Mouse (Mus musculus) kidney, adult 2 months (tissue): ENCODE results near the gene Pitpnm3. TPM values are rescaled to one million over a fixed set of nuclear protein-coding genes. Genes with fewer than 3 reads are reported as not detected.

Experiments used
- DNase-seq: peaks from one replicate; pipeline ENCODE4 v3.0.0; 2021
- H3K27ac ChIP-seq: fragments of 200-500 bp; 2 replicates; pipeline ENCODE4 v1.5.1; 2012; ENCODE audit warnings: low read depth, low read length, control low read depth, inconsistent platforms; ENCODE audit not compliant: insufficient read depth
- H3K27me3 ChIP-seq: fragments of 200-500 bp; replicated peaks from 2 replicates; pipeline ENCODE4 v1.6.1; 2012; ENCODE audit warnings: mild to moderate bottlenecking, moderate library complexity, low read length, inconsistent platforms; ENCODE audit not compliant: control insufficient read depth, insufficient read depth
- H3K36me3 ChIP-seq: fragments of 200-500 bp; 2 replicates; pipeline ENCODE4 v1.6.1; 2012; ENCODE audit warnings: mild to moderate bottlenecking, moderate library complexity, low read length, inconsistent platforms; ENCODE audit not compliant: control insufficient read depth, insufficient read depth
- H3K4me1 ChIP-seq: fragments of 200-500 bp; 2 replicates; pipeline ENCODE4 v1.6.1; 2011; ENCODE audit warnings: low read length; ENCODE audit not compliant: control insufficient read depth, insufficient read depth
- H3K4me3 ChIP-seq: fragments of 200-500 bp; 2 replicates; pipeline ENCODE4 v1.5.1; 2011; ENCODE audit warnings: mild to moderate bottlenecking, low read depth, low read length, control low read depth; ENCODE audit not compliant: insufficient read depth
- CTCF ChIP-seq: fragments of 200-500 bp; conservative IDR thresholded peaks from 2 replicates; pipeline ENCODE4 v1.5.1; 2011; ENCODE audit warnings: low read depth, mild to moderate bottlenecking, control low read depth, low read length, moderate library complexity, mixed read lengths; ENCODE audit not compliant: insufficient read depth, insufficient read length
- POLR2A ChIP-seq: fragments of 200-500 bp; IDR thresholded peaks from one replicate; pipeline ENCODE4 v1.6.1; 2011; ENCODE audit warnings: low read depth, low read length, control low read depth
- WGBS: fragments of 180-500 bp; shearing (Covaris S2); methylation state at CpG from one replicate; pipeline ENCODE4 v1.1.7; 2018; 5-methylcytosine and 5-hydroxymethylcytosine counted together
- polyA plus RNA-seq: library from polyadenylated mRNA; depleted of rRNA; stranded (reverse); fragments of >200 nt; gene quantifications from 2 replicates; pipeline ENCODE4 v1.2.3, GENCODE M21; 2012

Gene Pitpnm3
- polyA plus RNA-seq, 1 experiment = 4.7 TPM

- H3K27ac ChIP-seq = peak overlapping the region; percentile 18; the same call in 1 of the 2 replicates
Observed at GRCm38 (mm10) chr11:72130021-72130420, 5.6 kb downstream of the Pitpnm3 start.

GRCm38 (mm10) chr11:72129032-72129894 lies 6.3 kb downstream of the Pitpnm3 start:
- DNase-seq = no peak
- peaks cover under 1% of the 10 kb centered on the region; the same call in 1 of the 2 replicates for H3K4me1 ChIP-seq
- H3K27me3 ChIP-seq = no peaks in the 10 kb centered on the region
- H3K27ac ChIP-seq = peak overlapping the region; percentile 18; the same call in 1 of the 2 replicates
- H3K36me3 ChIP-seq = no peaks in the 10 kb centered on the region
- no peak overlapping the region for H3K4me3 ChIP-seq
- WGBS = 60% methylated on average over 8 of the region's 8 CpGs
- TF ChIP-seq POLR2A = no peak
- no peak for TF ChIP-seq CTCF

More at GRCm38 (mm10) chr11:72130021-72130420, 5.6 kb downstream of the Pitpnm3 start:
- no peak for TF ChIP-seq CTCF
- no peak for TF ChIP-seq POLR2A
- DNase-seq = peak; percentile 31
- no peak overlapping the region for H3K4me3 ChIP-seq
- no peaks in the 10 kb centered on the region for H3K36me3 ChIP-seq
- WGBS = 15% methylated on average over 11 of the region's 11 CpGs
- H3K4me1 ChIP-seq = peaks cover 3% of the 10 kb centered on the region; the same call in 1 of the 2 replicates
- no peaks in the 10 kb centered on the region for H3K27me3 ChIP-seq

DNA sequence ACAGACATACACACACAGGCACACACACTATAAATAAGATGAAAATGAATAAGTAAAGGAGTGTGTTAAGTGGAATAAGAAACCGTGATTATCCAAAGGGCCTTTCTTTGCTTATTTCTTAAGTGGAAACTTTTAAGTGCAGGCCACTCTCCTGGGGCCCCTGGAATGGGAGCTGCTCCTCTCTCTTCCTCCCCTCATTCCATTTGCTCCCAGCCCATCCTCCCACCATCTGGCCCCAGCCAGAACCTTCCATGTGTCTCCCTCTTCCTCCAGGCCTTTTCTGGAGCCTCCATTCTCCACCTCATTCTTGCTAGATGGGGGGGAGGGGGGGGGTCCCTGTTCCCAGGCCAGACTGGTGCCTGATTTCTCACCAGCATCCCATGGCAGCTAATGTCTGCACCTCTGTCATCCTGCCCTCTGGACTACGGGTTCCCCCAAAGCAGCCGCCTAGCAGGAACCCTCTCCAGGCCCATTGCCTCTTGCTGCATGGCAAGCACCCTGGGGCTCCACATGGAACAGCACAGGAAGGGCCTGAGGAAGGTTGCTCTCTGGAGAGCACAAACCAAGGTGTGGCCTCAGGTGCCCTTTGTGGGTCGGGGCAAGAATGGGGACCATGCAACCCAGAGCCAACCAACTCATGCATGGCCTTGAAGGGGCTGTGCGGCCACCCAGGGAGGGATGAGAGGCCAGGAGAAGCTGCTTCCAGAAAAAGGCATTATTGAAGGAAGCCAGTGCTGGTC lies 8.0 kb downstream of the Pitpnm3 start:
- Histone ChIP-seq H3K27me3 (no peaks in the 10 kb centered on the region), H3K4me1 (no peaks in the 10 kb centered on the region), H3K27ac (no peak overlapping the region), H3K36me3 (no peaks in the 10 kb centered on the region), H3K4me3 (no peak overlapping the region)
- 68% methylated on average over 5 of the region's 5 CpGs for WGBS
- TF ChIP-seq POLR2A = no peak
- no peak for TF ChIP-seq CTCF
- DNase-seq = no peak

DNA sequence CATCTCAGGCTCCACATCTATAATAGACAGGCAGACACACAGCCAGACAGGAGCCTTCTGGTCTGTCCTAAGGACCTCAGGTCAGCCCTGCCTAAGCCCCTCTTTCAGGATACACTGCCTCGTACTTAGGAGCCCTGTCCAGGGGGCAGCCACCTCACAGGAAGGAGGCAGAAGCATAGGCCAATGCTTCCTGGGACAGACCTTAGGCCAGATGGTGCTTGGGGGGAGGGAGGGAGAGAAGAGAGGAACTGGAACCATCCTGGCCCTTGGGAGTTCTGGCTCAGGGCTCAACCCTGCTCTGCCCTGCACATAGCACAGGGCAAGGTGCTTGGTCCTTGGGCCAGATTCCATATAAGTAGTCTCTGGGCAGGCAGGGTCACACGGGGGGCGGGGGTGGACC lies 9.8 kb downstream of the Pitpnm3 start:
- Histone ChIP-seq H3K4me3 (no peak overlapping the region), H3K27me3 (no peaks in the 10 kb centered on the region), H3K4me1 (no peaks in the 10 kb centered on the region), H3K27ac (no peak overlapping the region), H3K36me3 (no peaks in the 10 kb centered on the region)
- TF ChIP-seq POLR2A (no peak), CTCF (no peak)
- no peak for DNase-seq
- 73% methylated on average over 3 of the region's 3 CpGs for WGBS

DNA sequence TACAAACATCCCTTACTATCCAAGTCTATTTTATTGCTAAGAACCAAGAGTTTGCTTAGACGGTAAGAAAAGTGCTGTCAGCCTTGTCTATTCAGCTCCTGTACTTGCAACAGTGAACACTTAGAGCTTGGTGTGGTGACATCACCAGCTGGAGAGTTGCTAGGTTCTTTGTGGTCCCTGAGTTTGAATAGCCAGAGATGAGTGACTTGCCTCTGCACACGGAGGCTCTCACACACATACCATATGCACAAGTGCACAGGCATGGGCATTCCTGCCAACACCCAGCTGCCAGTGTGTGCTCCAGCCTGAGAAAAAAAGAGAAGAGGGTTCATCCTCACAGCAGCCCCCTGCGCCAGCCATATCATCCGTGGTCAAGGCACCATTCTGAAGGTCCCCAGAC lies 12.0 kb downstream of the Pitpnm3 start:
- WGBS = 77% methylated on average over 4 of the region's 4 CpGs
- no peak for TF ChIP-seq POLR2A
- H3K36me3 ChIP-seq = no peaks in the 10 kb centered on the region

GRCm38 (mm10) chr11:72120354-72120753 lies 15.2 kb downstream of the Pitpnm3 start:
- no peak for DNase-seq
- Histone ChIP-seq H3K27ac (no peak overlapping the region), H3K4me3 (no peak overlapping the region), H3K36me3 (no peaks in the 10 kb centered on the region), H3K27me3 (no peaks in the 10 kb centered on the region), H3K4me1 (no peaks in the 10 kb centered on the region)
- 61% methylated on average over 6 of the region's 6 CpGs for WGBS
- TF ChIP-seq CTCF (no peak; the same call in 1 of the 2 replicates), POLR2A (no peak)

More for the DNA sequence above, 12.0 kb downstream of the Pitpnm3 start:
- no peak overlapping the region for H3K27ac ChIP-seq
- H3K27me3 ChIP-seq = no peaks in the 10 kb centered on the region
- H3K4me3 ChIP-seq = no peak overlapping the region
- DNase-seq = no peak
- no peaks in the 10 kb centered on the region for H3K4me1 ChIP-seq

DNA sequence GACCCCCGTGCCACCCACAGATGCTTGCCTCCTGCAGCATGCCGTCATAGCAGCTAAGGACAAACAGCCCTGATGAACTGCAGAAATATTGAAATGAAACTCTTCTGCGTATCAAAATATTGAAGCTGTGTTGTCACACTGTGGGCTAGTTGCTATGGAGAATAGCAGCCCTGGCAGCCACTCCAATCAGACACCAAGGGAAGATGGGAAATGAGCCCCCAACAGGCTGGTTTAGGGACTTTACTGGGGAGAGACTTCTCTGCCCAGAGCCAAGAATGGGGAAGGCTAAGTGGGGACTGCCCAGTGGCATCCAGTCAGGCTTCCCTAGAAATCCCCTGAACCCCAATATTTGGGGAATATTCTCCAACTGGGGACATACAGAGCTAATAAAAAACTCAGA lies 16.9 kb downstream of the Pitpnm3 start:
- TF ChIP-seq POLR2A = no peak
- TF ChIP-seq CTCF = no peak
- DNase-seq = no peak
- Histone ChIP-seq H3K4me3 (no peak overlapping the region), H3K4me1 (no peaks in the 10 kb centered on the region), H3K27ac (no peak overlapping the region), H3K36me3 (no peaks in the 10 kb centered on the region), H3K27me3 (no peaks in the 10 kb centered on the region)
- WGBS = 94% methylated on average over 3 of the region's 3 CpGs
